Mouse (Mus musculus): ENCODE data around the gene Tspan11.

DNA sequence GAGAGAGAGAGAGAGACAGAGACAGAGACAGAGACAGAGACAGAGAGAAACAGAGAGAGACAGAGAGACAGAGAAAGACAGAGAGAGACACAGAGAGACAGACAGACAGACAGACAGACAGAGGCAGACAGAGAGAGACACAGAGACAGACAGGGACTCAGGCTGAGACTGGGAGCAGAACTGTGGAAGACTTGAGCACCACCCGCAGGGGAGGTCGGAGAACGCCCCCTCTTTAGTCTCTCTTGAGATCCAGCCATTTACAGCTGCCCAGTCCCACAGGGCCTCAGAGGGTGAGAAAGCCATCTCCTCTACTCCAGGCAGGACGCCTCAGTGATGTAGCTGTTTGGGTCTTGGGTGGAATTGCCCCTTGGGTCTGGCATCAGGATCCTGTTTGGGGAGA is 30.3 kb downstream of the Tspan11 start:
- TF ChIP-seq CTCF (IDR thresholded peaks at IDR 0.05; ENCODE audit: insufficient read depth, low read length) (no peak), POLR2A (IDR thresholded peaks at IDR 0.05; ENCODE audit: borderline replicate concordance, extremely low read depth, low read depth, low read length) (no peak)

Measured in lung, adult 2 months (tissue).